Mouse (Mus musculus) forebrain, embryonic 11.5 days (tissue): Measurements from ENCODE around the gene Rfng. TPM values are rescaled to one million over a fixed set of nuclear protein-coding genes. Genes with fewer than 3 reads are reported as not detected.

Experiments
- ATAC-seq: fragments of 200-750 bp; cut with Nextera tagmentation; replicated peaks from 2 replicates; pipeline ENCODE4 v1.8.0; 2017; ENCODE audit warnings: moderate TSS enrichment; ENCODE audit not compliant: low FRiP score
- DNase-seq: peaks from one replicate; pipeline ENCODE4 v3.0.0-alpha.2; 2017; ENCODE audit warnings: low spot score
- H3K27ac ChIP-seq: fragments of 300-500 bp; sonication (generic); 2 replicates; pipeline ENCODE4 v1.5.1; 2014; ENCODE audit warnings: low read depth, low read length
- H3K27me3 ChIP-seq: fragments of 300-500 bp; sonication (generic); 2 replicates; pipeline ENCODE4 v1.6.1; 2014; ENCODE audit warnings: mild to moderate bottlenecking, low read length, mixed read lengths; ENCODE audit not compliant: control insufficient read depth, insufficient read depth
- H3K36me3 ChIP-seq: fragments of 300-500 bp; sonication (generic); 2 replicates; pipeline ENCODE4 v1.6.1; 2014; ENCODE audit warnings: mild to moderate bottlenecking, low read length, moderate library complexity, mixed read lengths; ENCODE audit not compliant: control insufficient read depth, insufficient read depth
- H3K4me1 ChIP-seq: fragments of 300-500 bp; sonication (generic); replicated peaks from 2 replicates; pipeline ENCODE4 v1.6.1; 2014; ENCODE audit warnings: low read length, mixed read lengths; ENCODE audit not compliant: control insufficient read depth, insufficient read depth
- H3K4me2 ChIP-seq: fragments of 300-500 bp; sonication (generic); 2 replicates; pipeline ENCODE4 v1.6.1; 2014; ENCODE audit warnings: low read depth, mild to moderate bottlenecking, low read length, moderate library complexity, mixed read lengths; ENCODE audit not compliant: severe bottlenecking
- H3K4me3 ChIP-seq: fragments of 300-500 bp; sonication (generic); 2 replicates; pipeline ENCODE4 v1.5.1; 2014; ENCODE audit warnings: low read depth, low read length
- H3K9ac ChIP-seq: fragments of 300-500 bp; sonication (generic); 2 replicates; pipeline ENCODE4 v1.6.1; 2014; ENCODE audit warnings: low read length
- H3K9me3 ChIP-seq: fragments of 300-500 bp; sonication (generic); 2 replicates; pipeline ENCODE4 v1.6.1; 2016; ENCODE audit warnings: low read length, mixed read lengths; ENCODE audit not compliant: control insufficient read depth
- WGBS: fragments of 180-500 bp; shearing (Covaris S2); extraction: QIAGEN DNeasy Blood & Tissue Kit; methylation state at CpG from one replicate; pipeline ENCODE4 v1.1.7; 2014; 5-methylcytosine and 5-hydroxymethylcytosine counted together
- polyA plus RNA-seq: library from polyadenylated mRNA; unstranded; fragments of >200 nt; fragmentation: Nextera tagmentation; extraction: Ambion mirVana; gene quantifications from 2 replicates; pipeline ENCODE4 v1.2.1, GENCODE M21; 2014

Rfng gene
- polyA plus RNA-seq, 1 experiment from 2014 or later: 45.4 TPM

DNA sequence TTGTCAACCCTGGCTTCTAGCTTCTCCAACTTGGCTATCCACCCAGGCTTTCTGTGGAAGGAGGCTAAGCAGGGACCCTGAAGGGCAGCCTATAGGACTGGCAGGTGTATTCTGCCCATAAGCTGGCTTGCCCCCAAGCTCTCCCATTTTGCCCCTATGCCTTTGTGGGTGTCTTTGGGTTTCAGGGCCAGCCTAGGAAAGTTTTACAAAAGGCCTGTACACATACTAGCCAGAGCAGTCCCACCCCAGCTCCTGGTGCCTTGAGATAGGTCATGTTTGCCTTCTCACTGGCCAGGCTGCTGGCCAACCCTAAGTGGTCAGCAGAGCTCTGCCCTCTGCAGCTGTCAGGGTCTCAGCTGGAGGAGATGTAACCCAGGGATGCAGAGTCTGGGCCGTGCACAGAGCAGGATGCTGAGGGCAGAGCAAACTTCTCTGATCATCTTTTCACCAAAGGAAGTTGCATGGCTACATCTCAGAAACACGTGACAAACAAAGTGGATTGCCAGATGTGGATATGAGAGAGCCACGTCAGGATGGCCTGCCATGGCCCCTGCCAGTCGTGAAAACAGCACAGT lies 41.4 kb upstream of the Rfng start:
- Histone ChIP-seq H3K27me3 (no peaks in the 10 kb centered on the region), H3K9ac (peak overlapping the region; percentile 93), H3K36me3 (peaks cover 7% of the 10 kb centered on the region; the same call in 1 of the 2 replicates), H3K4me2 (peak overlapping the region; percentile 98), H3K4me3 (peak overlapping the region; percentile 87), H3K27ac (peak overlapping the region; percentile 99), H3K4me1 (peaks cover 29% of the 10 kb centered on the region), H3K9me3 (no peaks in the 10 kb centered on the region)
- ATAC-seq: peak; percentile 0; the same call in 1 of the 2 replicates
- DNase-seq: no peak
- 50% methylated on average over 4 of the region's 4 CpGs for WGBS

DNA sequence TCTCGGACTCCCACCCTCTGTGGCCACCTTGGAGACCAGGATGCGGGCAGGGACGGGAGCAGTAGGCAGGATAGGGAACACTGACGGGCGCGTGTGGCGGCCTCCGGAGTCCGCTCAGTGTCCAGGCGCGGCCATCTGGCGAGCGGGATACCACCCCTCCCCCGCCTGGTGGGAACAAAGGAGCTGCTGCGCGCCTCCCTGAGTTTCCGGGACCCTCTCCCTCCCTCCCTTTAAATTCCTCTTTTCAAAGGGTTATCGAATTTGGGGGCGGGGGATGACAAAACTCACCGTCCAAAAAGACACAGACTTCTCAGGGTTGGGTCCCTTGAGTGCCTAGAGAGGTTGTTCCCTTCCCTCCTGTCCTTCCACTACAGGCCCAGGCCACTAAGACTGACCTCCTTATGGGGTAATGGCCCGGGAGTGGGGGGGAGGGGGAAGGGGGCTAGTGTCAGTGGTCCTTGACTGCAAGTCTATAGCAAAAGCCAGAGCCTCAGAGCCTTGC lies 40.8 kb upstream of the Rfng start:
- WGBS: under 1% methylated on average over 21 of the region's 21 CpGs

GRCm38 (mm10) chr11:120823956-120824786 lies 40.2 kb upstream of the Rfng start, which contains the start of gene Fasn:
Gene Fasn, minus strand, starts transcription at chr11:120824547.
- peak; percentile 89 for ATAC-seq
- Histone ChIP-seq H3K4me3 (peak within 1 kb of the TSS; percentile 87), H3K4me1 (peaks cover 29% of the 10 kb centered on the region), H3K4me2 (peak within 1 kb of the TSS; percentile 98), H3K36me3 (peaks cover 19% of the 10 kb centered on the region), H3K27ac (peak within 1 kb of the TSS; percentile 99), H3K27me3 (no peaks in the 10 kb centered on the region), H3K9ac (peak within 1 kb of the TSS; percentile 93), H3K9me3 (no peaks in the 10 kb centered on the region)
- WGBS: under 1% methylated on average over 102 of the region's 109 CpGs
- DNase-seq: peak; percentile 99

More for the DNA sequence above, 40.8 kb upstream of the Rfng start:
- no peaks in the 10 kb centered on the region for H3K9me3 ChIP-seq
- H3K4me3 ChIP-seq: peak overlapping the region; percentile 87
- H3K4me1 ChIP-seq: peaks cover 29% of the 10 kb centered on the region
- H3K27ac ChIP-seq: peak overlapping the region; percentile 99
- no peak for DNase-seq
- peak overlapping the region; percentile 98 for H3K4me2 ChIP-seq
- peak; percentile 32 for ATAC-seq
- peaks cover 12% of the 10 kb centered on the region; the same call in 1 of the 2 replicates for H3K36me3 ChIP-seq
- H3K9ac ChIP-seq: peak overlapping the region; percentile 93
- no peaks in the 10 kb centered on the region for H3K27me3 ChIP-seq

DNA sequence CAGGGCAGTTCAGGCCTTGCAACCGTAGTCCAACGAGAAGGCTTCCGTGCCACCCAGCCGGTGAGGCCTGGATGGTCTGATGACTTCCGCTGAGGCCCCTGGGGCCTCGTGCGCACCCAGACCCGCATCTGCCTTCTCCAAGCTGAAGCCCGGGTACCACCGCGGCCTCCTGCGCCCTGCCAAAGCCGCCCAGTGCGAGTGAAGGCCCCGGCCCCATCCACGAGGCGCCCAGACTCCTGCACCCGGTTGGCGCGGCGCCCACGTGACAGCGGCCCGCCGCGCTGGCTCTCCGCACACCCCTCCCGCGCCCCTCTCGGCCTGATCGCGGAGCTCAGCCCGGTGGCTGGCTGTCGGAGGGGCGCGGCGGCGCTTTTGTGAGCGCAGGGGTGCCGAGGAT lies 39.5 kb upstream of the Rfng start:
- under 1% methylated on average over 40 of the region's 40 CpGs for WGBS
- peak overlapping the region; percentile 99 for H3K27ac ChIP-seq
- no peak for DNase-seq
- peak overlapping the region; percentile 98 for H3K4me2 ChIP-seq
- H3K9me3 ChIP-seq: no peaks in the 10 kb centered on the region
- H3K4me1 ChIP-seq: peaks cover 29% of the 10 kb centered on the region
- peak overlapping the region; percentile 93 for H3K9ac ChIP-seq
- H3K36me3 ChIP-seq: peaks cover 25% of the 10 kb centered on the region
- peak overlapping the region; percentile 87 for H3K4me3 ChIP-seq
- ATAC-seq: peak; percentile 63
- no peaks in the 10 kb centered on the region for H3K27me3 ChIP-seq

DNA sequence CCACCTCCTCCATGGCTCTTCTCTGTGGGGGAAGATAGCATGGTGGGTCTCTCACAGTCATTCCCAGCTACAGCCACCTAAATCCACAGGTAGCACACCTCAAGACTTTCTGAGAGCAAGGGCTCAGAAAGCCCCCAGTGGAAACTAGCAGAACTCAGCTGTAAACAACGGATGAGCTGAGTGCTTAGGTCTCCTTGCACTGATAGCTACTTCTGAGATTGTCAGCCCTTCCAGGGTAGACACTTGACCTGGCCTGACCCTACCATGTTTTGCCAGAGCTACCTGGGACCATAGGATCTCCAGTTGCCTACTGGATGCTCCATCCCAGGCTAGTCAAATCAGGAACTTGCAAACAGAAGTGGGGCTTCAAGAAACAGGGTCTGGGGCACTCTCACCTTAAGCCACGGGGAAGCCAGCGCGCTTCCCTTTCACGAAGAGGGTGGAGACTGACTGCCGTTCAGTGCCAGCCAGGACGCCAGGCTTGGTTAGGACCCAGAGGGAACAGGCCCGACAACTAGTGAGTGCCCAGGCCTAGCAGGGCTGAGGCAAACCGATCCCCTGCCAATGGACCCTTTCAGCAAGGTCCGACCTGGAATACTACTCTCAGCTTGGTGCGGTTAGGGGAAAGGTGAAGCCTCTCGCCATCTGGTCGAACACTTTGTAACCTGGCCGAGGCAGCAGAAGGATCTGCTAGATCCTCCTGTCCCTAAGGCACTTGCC lies 39.0 kb upstream of the Rfng start:
- peaks cover 29% of the 10 kb centered on the region for H3K4me1 ChIP-seq

DNA sequence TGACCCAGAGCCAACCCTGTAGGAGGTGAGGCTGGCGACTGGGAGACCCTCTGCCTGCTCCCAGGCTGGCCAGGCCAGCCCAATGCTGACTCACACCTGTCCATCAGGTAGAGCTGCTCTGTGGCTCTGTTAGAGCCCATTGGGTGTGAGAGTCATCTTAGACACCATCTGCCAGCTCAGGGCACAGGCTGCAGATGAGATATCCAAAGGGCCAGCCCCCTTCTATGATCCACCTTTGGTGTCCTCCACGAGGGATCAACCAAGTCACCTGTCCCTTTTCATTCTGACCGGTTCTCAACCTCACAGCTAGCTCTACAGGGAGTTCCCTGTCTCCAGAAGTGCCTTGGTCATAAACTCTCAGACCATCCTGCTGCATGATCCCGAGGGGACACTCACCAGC lies 38.3 kb upstream of the Rfng start:
- H3K27ac ChIP-seq: no peak overlapping the region
- H3K4me1 ChIP-seq: peaks cover 29% of the 10 kb centered on the region
- WGBS: 55% methylated on average over 4 of the region's 4 CpGs

More for the DNA sequence above, 39.0 kb upstream of the Rfng start:
- Histone ChIP-seq H3K9me3 (no peaks in the 10 kb centered on the region), H3K4me2 (peak overlapping the region; percentile 98), H3K4me3 (peak overlapping the region; percentile 87), H3K36me3 (peaks cover 30% of the 10 kb centered on the region), H3K9ac (peak overlapping the region; percentile 93), H3K27ac (peak overlapping the region; percentile 99), H3K27me3 (no peaks in the 10 kb centered on the region)
- no peak for DNase-seq
- ATAC-seq: no peak
- WGBS: 1% methylated on average over 14 of the region's 14 CpGs

GRCm38 (mm10) chr11:120821076-120821922 lies 37.3 kb upstream of the Rfng start:
- WGBS: 89% methylated on average over 14 of the region's 14 CpGs
- Histone ChIP-seq H3K27me3 (no peaks in the 10 kb centered on the region), H3K36me3 (peaks cover 45% of the 10 kb centered on the region), H3K27ac (no peak overlapping the region), H3K4me1 (peaks cover 29% of the 10 kb centered on the region), H3K4me3 (peak overlapping the region; percentile 13), H3K9me3 (no peaks in the 10 kb centered on the region), H3K9ac (peak overlapping the region; percentile 27), H3K4me2 (peak overlapping the region; percentile 98)
- no peak for ATAC-seq
- DNase-seq: no peak

More for the DNA sequence above, 38.3 kb upstream of the Rfng start:
- H3K36me3 ChIP-seq: peaks cover 36% of the 10 kb centered on the region
- H3K9me3 ChIP-seq: no peaks in the 10 kb centered on the region
- DNase-seq (no peak), ATAC-seq (no peak)
- H3K4me3 ChIP-seq: peak overlapping the region; percentile 87
- peak overlapping the region; percentile 93 for H3K9ac ChIP-seq
- H3K4me2 ChIP-seq: peak overlapping the region; percentile 98
- no peaks in the 10 kb centered on the region for H3K27me3 ChIP-seq
